Mouse (Mus musculus) liver, adult 2 months (tissue): ENCODE results near the gene Cd44. TPM values are rescaled to one million over a fixed set of nuclear protein-coding genes. Genes with fewer than 3 reads are reported as not detected.

Experiments
- DNase-seq: peaks from one replicate; pipeline ENCODE4 v3.0.0-alpha.2; 2011; ENCODE audit warnings: low read depth, low spot score; ENCODE audit errors: extremely low read depth
- H3K27ac ChIP-seq: fragments of 200-500 bp; replicated peaks from 2 replicates; pipeline ENCODE4 v1.5.1; 2012; ENCODE audit warnings: low read depth, mild to moderate bottlenecking, control low read depth, inconsistent platforms, low read length; ENCODE audit not compliant: insufficient read depth
- H3K27me3 ChIP-seq: fragments of 200-500 bp; 2 replicates; pipeline ENCODE4 v1.6.1; 2012; ENCODE audit warnings: mild to moderate bottlenecking, moderate library complexity, low read length, inconsistent platforms; ENCODE audit not compliant: control insufficient read depth, insufficient read depth
- H3K36me3 ChIP-seq: fragments of 200-500 bp; 2 replicates; pipeline ENCODE4 v1.6.1; 2012; ENCODE audit warnings: low read length, inconsistent platforms; ENCODE audit not compliant: control insufficient read depth, insufficient read depth
- H3K4me1 ChIP-seq: fragments of 200-500 bp; 2 replicates; pipeline ENCODE4 v1.6.1; 2011; ENCODE audit warnings: low read length; ENCODE audit not compliant: control insufficient read depth, insufficient read depth
- H3K4me3 ChIP-seq: fragments of 200-500 bp; 2 replicates; pipeline ENCODE4 v1.5.1; 2011; ENCODE audit warnings: low read depth, mild to moderate bottlenecking, control low read depth, low read length, moderate library complexity; ENCODE audit not compliant: insufficient read depth
- H3K79me2 ChIP-seq: fragments of 200-500 bp; 2 replicates; pipeline ENCODE4 v1.6.1; 2012; ENCODE audit warnings: inconsistent platforms, mild to moderate bottlenecking, low read length, moderate library complexity; ENCODE audit not compliant: control insufficient read depth, insufficient read depth
- H3K9ac ChIP-seq: fragments of 200-500 bp; 2 replicates; pipeline ENCODE4 v1.6.1; 2012; ENCODE audit warnings: low read depth, mild to moderate bottlenecking, control low read depth, inconsistent platforms, low read length
- CTCF ChIP-seq: fragments of 200-500 bp; IDR thresholded peaks from 2 replicates; pipeline ENCODE4 v1.5.1; 2011; ENCODE audit warnings: low read depth, low read length, control low read depth
- POLR2A ChIP-seq: fragments of 200-500 bp; IDR thresholded peaks from 2 replicates; pipeline ENCODE4 v1.6.1; 2011; ENCODE audit warnings: low read length, control low read depth; ENCODE audit not compliant: insufficient read depth; ENCODE audit errors: extremely low read depth
- WGBS: fragments of 180-500 bp; shearing (Covaris S2); methylation state at CpG from one replicate; pipeline ENCODE4 v1.1.7; 2018; 5-methylcytosine and 5-hydroxymethylcytosine counted together
- polyA plus RNA-seq: library from polyadenylated mRNA; depleted of rRNA; stranded (reverse); fragments of >200 nt; gene quantifications from 2 replicates; pipeline ENCODE4 v1.2.3, GENCODE M21; 2012
- total RNA-seq: library from RNA; depleted of rRNA; stranded (reverse); fragments of >200 nt; gene quantifications from 2 replicates; pipeline ENCODE4 v1.2.3, GENCODE M21; 2014

Gene Cd44
- total and polyA plus RNA-seq, 2 experiments, result 2.2 to 3.3 TPM

GRCm38 (mm10) chr2:102865354-102865752, 36.1 kb downstream of the Cd44 start:
- no peak for TF ChIP-seq CTCF
- no peak for TF ChIP-seq POLR2A
- Histone ChIP-seq H3K4me1 (no peaks in the 10 kb centered on the region), H3K36me3 (no peaks in the 10 kb centered on the region), H3K27me3 (no peaks in the 10 kb centered on the region), H3K4me3 (no peak overlapping the region), H3K79me2 (no peaks in the 10 kb centered on the region), H3K9ac (no peak overlapping the region), H3K27ac (no peak overlapping the region)
- 96% methylated on average over 8 of the region's 8 CpGs for WGBS
- no peak for DNase-seq

GRCm38 (mm10) chr2:102864695-102865353, 36.6 kb downstream of the Cd44 start:
- no peaks in the 10 kb centered on the region for H3K79me2 ChIP-seq
- no peak for DNase-seq
- TF ChIP-seq POLR2A, result no peak
- TF ChIP-seq CTCF, result no peak

GRCm38 (mm10) chr2:102864036-102864435, 37.4 kb downstream of the Cd44 start:
- Histone ChIP-seq H3K27me3 (no peaks in the 10 kb centered on the region), H3K27ac (no peak overlapping the region), H3K36me3 (no peaks in the 10 kb centered on the region), H3K4me3 (no peak overlapping the region), H3K4me1 (no peaks in the 10 kb centered on the region), H3K79me2 (no peaks in the 10 kb centered on the region), H3K9ac (no peak overlapping the region)
- 96% methylated on average over 4 of the region's 4 CpGs for WGBS
- DNase-seq, result no peak
- TF ChIP-seq CTCF (no peak), POLR2A (no peak)

More at GRCm38 (mm10) chr2:102864695-102865353, 36.6 kb downstream of the Cd44 start:
- H3K9ac ChIP-seq, result no peak overlapping the region
- WGBS, result 83% methylated on average over 6 of the region's 6 CpGs
- no peak overlapping the region for H3K27ac ChIP-seq
- H3K4me1 ChIP-seq, result no peaks in the 10 kb centered on the region
- no peaks in the 10 kb centered on the region for H3K36me3 ChIP-seq
- H3K27me3 ChIP-seq, result no peaks in the 10 kb centered on the region
- H3K4me3 ChIP-seq, result no peak overlapping the region

- 99% methylated on average over 2 of the region's 2 CpGs for WGBS
- no peak overlapping the region for H3K27ac ChIP-seq
- no peak overlapping the region for H3K4me3 ChIP-seq
Observed at GRCm38 (mm10) chr2:102863583-102863982, 37.9 kb downstream of the Cd44 start.

GRCm38 (mm10) chr2:102862706-102863105, 38.8 kb downstream of the Cd44 start:
- no peak for DNase-seq
- H3K27ac ChIP-seq, result no peak overlapping the region
- H3K27me3 ChIP-seq, result no peaks in the 10 kb centered on the region
- H3K79me2 ChIP-seq, result no peaks in the 10 kb centered on the region
- no peak overlapping the region for H3K4me3 ChIP-seq
- H3K4me1 ChIP-seq, result no peaks in the 10 kb centered on the region
- no peak for TF ChIP-seq CTCF
- TF ChIP-seq POLR2A, result no peak
- no peaks in the 10 kb centered on the region for H3K36me3 ChIP-seq
- no peak overlapping the region for H3K9ac ChIP-seq
- WGBS, result 84% methylated on average over 7 of the region's 7 CpGs

More at GRCm38 (mm10) chr2:102863583-102863982, 37.9 kb downstream of the Cd44 start:
- Histone ChIP-seq H3K27me3 (no peaks in the 10 kb centered on the region), H3K4me1 (no peaks in the 10 kb centered on the region), H3K79me2 (no peaks in the 10 kb centered on the region), H3K9ac (no peak overlapping the region), H3K36me3 (no peaks in the 10 kb centered on the region)
- TF ChIP-seq POLR2A, result no peak
- no peak for TF ChIP-seq CTCF
- no peak for DNase-seq

- Histone ChIP-seq H3K4me3 (no peak overlapping the region), H3K4me1 (no peaks in the 10 kb centered on the region), H3K9ac (no peak overlapping the region), H3K79me2 (no peaks in the 10 kb centered on the region), H3K27ac (no peak overlapping the region), H3K36me3 (no peaks in the 10 kb centered on the region), H3K27me3 (no peaks in the 10 kb centered on the region)
- no peak for DNase-seq
- 95% methylated on average over 6 of the region's 6 CpGs for WGBS
- TF ChIP-seq POLR2A (no peak), CTCF (no peak)
Observed at GRCm38 (mm10) chr2:102858271-102858670, 43.2 kb downstream of the Cd44 start.
